Mouse (Mus musculus) lung, adult 18-20 months (tissue): ENCODE measurements around the gene Doxl2.

ENCODE experiments used
- DNase-seq, 2 experiments: peaks; one replicate each; pipeline ENCODE4 v3.0.0; 2022; ENCODE audit warnings: mixed read lengths in 2 of 2

Gene Doxl2

DNA sequence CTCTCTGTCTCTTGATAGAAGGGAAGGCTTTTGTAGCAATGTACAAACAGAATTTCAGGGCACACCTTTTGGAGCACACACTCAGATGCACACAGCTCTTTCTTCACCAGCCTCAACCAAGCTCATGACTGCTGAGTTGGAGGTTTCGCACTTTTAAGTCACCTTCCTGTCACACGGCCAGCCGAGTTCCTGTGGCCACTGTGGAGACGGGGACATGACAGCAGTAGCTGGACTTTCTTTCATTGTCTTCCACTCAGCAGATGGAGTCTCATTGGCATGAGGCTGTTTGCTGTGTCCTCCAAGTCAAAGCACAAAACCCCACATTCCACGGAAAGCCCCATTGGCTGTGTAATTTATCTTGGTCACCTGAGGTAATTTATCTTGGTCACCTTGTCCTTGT is 36.4 kb downstream of the Doxl2 start:
- no peak for DNase-seq

GRCm38 (mm10) chr6:49013023-49013422 is 38.3 kb downstream of the Doxl2 start:
- peak in 1 of 2 experiments; percentile 31 for DNase-seq

GRCm38 (mm10) chr6:49013458-49013857 is 38.7 kb downstream of the Doxl2 start:
- no peak for DNase-seq

GRCm38 (mm10) chr6:49017150-49017549 is 42.4 kb downstream of the Doxl2 start:
- no peak for DNase-seq

GRCm38 (mm10) chr6:49019341-49019740 is 44.6 kb downstream of the Doxl2 start:
- DNase-seq, result no peak

- DNase-seq, result peak in 1 of 2 experiments; percentile 23
These were observed 46.6 kb downstream of the Doxl2 start for GRCm38 (mm10) chr6:49021141-49022012.

GRCm38 (mm10) chr6:49022384-49022783 is 47.6 kb downstream of the Doxl2 start:
- DNase-seq, result no peak

- no peak for DNase-seq
These were observed 48.6 kb downstream of the Doxl2 start for GRCm38 (mm10) chr6:49023315-49023714.

- DNase-seq, result no peak
These were observed 50.5 kb downstream of the Doxl2 start for GRCm38 (mm10) chr6:49025290-49025689.

GRCm38 (mm10) chr6:49026496-49026895 is 51.7 kb downstream of the Doxl2 start:
- DNase-seq, result no peak

- no peak for DNase-seq
These were observed 53.3 kb downstream of the Doxl2 start for GRCm38 (mm10) chr6:49028019-49028418.
